Mouse (Mus musculus) layer of hippocampus, adult 8-10 months (tissue): ENCODE measurements around the gene Naxd. TPM values are rescaled to one million over a fixed set of nuclear protein-coding genes. Genes with fewer than 3 reads are reported as not detected.

ENCODE experiments used
- DNase-seq, 2 experiments: peaks; one replicate each; pipeline ENCODE4 v3.0.0; 2022; ENCODE audit warnings: low spot score in 2 of 2
- total RNA-seq, 4 experiments: library from RNA; stranded (reverse); gene quantifications; 2 replicates each; pipeline ENCODE4 v1.2.4; 2022

Gene Naxd
- total RNA-seq, 4 experiments from 2014 or later = 57.5 to 64.5 (median 63.5) TPM

- DNase-seq = peak; percentile 91 to 94
Observed at GRCm38 (mm10) chr8:11554799-11555719, 57.8 kb downstream of the Naxd start, which contains the start of gene Ing1. TSS of gene Ing1 (plus strand) at chr8:11555571.

GRCm38 (mm10) chr8:11555720-11556591, 58.6 kb downstream of the Naxd start:
- DNase-seq = peak; percentile 100

- DNase-seq = peak; percentile 36 to 42
Observed at GRCm38 (mm10) chr8:11556691-11557423, 59.6 kb downstream of the Naxd start.

GRCm38 (mm10) chr8:11557424-11557767, 60.1 kb downstream of the Naxd start:
- DNase-seq = peak in 1 of 2 experiments; percentile 45

- DNase-seq = peak; percentile 96
Observed at GRCm38 (mm10) chr8:11557768-11558629, 60.7 kb downstream of the Naxd start.

- no peak for DNase-seq
Observed at GRCm38 (mm10) chr8:11559511-11559910, 62.2 kb downstream of the Naxd start.

- no peak for DNase-seq
Observed at GRCm38 (mm10) chr8:11560220-11560619, 62.9 kb downstream of the Naxd start.

- DNase-seq = no peak
Observed at GRCm38 (mm10) chr8:11564236-11564635, 66.9 kb downstream of the Naxd start.

Other genes starting within 250 kb of the Naxd start
- 10 to 100 TPM; 39.6 to 55.5 (median 43.9) TPM for gene Col4a2, start 184.7 kb upstream of the Naxd start, total RNA-seq
- gene Col4a1, start 184.7 kb upstream of the Naxd start, total RNA-seq = 10 to 100 TPM; 34.9 to 38.4 (median 36.1) TPM
- gene Rab20, start 18.8 kb upstream of the Naxd start, total RNA-seq = 1 to 10 TPM in 1 of 4 experiments, under 1 TPM in 2, not detected in 1; 0.31 to 2.8 (median 0.90) TPM
- 10 to 100 TPM; 25.6 to 31.8 (median 27.4) TPM for gene Cars2, start 53.3 kb downstream of the Naxd start, total RNA-seq
- gene Ing1, start 58.1 kb downstream of the Naxd start, total RNA-seq = 10 to 100 TPM; 35.7 to 43.2 (median 41.5) TPM
- gene Ankrd10, start 138.3 kb downstream of the Naxd start, total RNA-seq = 10 to 100 TPM; 51.0 to 76.2 (median 67.2) TPM
- gene 1700016D06Rik, start 203.6 kb downstream of the Naxd start, total RNA-seq = not detected
- gene Arhgef7, start 230.2 kb downstream of the Naxd start, total RNA-seq = 100 to 1,000 TPM; 103 to 127 (median 110) TPM